Mouse (Mus musculus): ENCODE data around the gene Cntnap2.

DNA sequence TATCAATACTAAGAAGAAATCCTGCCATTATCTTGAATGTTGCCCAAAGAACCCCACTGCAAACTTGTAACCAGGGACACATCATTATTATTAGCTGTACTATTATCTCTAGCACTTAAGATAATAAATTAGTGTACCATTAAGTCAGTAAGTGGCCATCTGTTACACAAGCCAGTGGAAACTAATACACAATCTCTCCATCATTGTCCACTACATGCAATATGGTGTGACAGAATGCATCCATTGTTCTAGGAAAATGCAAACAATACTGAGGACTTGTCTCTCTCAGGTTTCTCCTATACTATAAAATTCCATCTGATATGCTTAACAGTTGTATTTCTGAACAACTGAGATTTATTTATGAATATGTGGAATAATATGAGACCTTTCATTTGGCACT is 1355.0 kb downstream of the Cntnap2 start:
- TF ChIP-seq CTCF (IDR thresholded peaks at IDR 0.05; ENCODE audit: low read depth) (no peak), EP300 (IDR thresholded peaks at IDR 0.05; ENCODE audit: low read depth) (no peak)

All from liver, postnatal 0 days (tissue).